Mouse (Mus musculus) ES-CJ7 (cell line): Measurements from ENCODE around the gene Gmip.

Source experiments
- DNase-seq: peaks from one replicate; pipeline ENCODE4 v3.0.0; 2011; ENCODE audit warnings: low read depth, low spot score

Gene Gmip

GRCm38 (mm10) chr8:69808094-69808863 lies at the start of gene Gmip:
Gene Gmip, plus strand, starts transcription at chr8:69808679.
- peak; percentile 79 for DNase-seq

DNA sequence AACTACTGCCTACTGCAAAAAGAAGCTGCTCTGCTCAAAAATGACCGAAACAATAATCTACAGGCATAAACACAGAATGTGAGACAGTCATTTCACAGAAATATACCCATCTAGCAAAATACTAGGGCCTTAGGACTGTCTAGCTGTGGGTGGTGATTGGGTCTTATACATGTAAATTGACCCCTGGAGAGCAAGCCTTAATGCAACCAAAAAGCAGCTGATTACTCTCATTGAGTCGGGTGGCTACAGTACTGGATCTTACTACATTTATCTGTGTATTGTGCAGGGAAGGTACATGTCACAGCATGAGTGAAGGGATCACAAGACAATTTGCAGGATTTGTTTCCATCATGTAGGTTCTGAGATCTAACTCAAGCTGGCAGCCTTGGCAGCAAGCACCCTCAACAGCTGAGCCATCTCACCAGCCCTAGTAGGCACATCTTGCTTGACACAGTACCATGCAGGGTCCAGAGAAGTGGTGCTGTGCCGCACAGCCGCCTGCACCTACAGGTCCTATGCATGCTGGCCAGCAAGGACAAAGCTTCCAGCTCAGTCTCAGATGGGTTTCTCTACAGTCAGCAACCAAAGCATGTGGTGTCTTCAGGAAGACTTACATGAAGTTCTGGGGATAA lies 46.5 kb upstream of the Gmip start:
- DNase-seq = peak; percentile 62

GRCm38 (mm10) chr8:69771221-69771620 lies 37.3 kb upstream of the Gmip start:
- no peak for DNase-seq

GRCm38 (mm10) chr8:69772106-69772505 lies 36.4 kb upstream of the Gmip start:
- DNase-seq = no peak

- peak; percentile 100 for DNase-seq
Measured at GRCm38 (mm10) chr8:69774503-69775148, 33.9 kb upstream of the Gmip start, which contains the start of gene Gm20422. Gene Gm20422, minus strand, starts transcription at chr8:69774886.

DNA sequence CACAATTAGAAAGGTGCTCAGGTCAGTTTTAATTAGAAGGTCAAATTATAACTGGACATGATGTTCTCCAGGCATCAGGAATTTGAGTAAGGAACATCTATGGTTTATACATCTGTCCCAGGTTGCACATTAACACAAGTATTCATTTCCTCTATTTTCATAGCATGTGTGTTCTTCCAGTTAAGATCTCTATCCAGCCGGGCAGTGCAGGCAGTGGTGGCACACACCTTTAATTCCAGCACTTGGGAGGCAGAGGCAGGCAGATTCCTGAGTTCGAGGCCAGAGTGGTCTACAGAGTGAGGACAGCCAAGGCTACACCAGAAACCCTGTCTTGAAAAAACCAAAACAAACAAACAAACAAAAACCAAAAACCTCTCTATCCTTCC lies 33.3 kb upstream of the Gmip start:
- no peak for DNase-seq

DNA sequence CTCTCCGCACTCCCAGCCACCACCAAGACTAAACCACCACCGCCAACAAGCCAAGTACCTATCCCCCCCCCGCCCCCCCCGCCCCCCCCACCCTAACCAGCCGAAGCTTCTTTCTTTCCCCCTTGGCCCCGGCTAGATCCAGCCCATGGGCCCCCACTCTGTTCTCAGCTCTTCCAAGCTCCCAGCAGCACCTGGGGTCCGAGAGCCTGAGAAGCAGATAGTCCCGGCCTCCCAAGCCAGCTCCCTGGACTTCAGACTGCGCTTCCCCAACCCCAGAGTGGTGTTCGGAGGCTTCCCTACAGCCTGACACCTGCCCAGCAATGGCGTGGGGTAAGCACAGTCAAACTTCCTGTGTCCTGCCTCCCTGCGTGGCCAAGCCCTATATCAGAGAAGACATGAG lies 31.4 kb upstream of the Gmip start:
- DNase-seq = peak; percentile 73

DNA sequence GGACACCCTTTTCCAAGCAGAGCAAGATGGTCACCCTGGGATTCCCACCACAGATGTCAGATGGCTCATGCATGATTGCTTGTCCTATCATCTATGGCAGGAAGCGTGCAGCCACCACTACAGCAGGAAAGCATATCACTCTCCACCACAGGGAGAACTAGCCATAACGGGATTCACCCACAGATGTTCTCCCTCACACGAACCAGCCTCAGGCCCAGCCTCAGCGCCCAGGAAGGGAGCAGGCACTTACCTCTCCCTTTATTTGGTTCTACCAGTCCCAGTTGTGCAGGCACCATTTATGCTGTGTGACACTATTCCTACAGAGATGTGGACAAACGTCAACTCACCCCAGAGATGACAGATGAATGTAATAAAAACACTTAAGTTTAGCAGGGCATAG lies 19.4 kb upstream of the Gmip start:
- no peak for DNase-seq

DNA sequence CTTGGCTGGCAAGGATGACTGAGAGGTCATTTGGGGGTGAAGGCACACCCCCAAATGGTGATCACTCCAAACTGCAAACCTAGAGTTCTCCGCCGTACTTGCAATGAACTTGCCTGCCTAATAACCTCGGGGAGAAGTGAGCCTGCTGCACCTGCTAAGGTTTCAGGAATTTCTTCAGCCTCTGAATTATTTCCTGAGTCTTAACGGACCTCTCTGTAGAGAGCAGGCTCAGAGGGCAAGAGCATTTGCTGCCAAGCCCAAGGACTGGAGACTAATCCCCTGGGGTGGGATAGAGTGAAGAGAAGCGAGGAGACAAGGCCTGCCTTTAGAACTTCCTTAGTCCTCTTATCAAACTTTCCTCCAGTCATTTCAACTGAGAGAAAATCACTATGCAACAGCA lies 18.7 kb upstream of the Gmip start:
- no peak for DNase-seq

GRCm38 (mm10) chr8:69790364-69790763 lies 18.1 kb upstream of the Gmip start:
- DNase-seq = no peak

DNA sequence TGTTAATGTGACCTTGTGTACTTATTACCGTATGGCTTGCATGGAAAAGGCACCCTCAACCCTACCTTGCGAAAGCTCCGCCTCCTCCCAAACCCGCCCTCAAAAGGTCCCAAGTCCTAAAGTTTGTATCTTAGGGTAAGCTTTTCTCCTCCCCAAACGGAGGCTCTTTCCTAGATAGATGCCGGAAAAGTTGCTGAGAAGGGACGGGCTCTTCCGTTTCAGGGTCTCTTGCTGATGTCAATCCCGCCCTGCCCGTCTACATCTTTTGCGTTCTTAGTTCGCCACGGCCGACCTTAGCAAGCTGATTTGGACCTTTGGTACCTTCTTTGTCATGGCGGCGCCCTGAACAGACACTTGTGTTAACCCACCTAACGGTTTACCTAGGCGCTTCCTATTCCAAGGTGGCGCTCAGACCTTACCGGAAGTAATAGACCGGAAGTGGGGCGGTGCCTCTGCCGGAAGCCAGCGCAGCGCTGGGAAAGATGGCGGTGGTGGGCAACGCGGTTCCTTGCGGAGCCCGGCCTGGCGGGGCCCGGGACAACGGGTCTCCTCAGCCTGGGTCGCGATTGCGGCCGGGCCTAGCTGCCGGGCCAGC lies 17.6 kb upstream of the Gmip start, which contains the start of the genes Atp13a1 and Zfp866:
Gene Atp13a1 (plus strand): TSS at position 391 of the 595 bp plus-strand sequence.
Gene Zfp866 (minus strand): TSS at position 406 of the 595 bp plus-strand sequence.
- DNase-seq = peak; percentile 96

DNA sequence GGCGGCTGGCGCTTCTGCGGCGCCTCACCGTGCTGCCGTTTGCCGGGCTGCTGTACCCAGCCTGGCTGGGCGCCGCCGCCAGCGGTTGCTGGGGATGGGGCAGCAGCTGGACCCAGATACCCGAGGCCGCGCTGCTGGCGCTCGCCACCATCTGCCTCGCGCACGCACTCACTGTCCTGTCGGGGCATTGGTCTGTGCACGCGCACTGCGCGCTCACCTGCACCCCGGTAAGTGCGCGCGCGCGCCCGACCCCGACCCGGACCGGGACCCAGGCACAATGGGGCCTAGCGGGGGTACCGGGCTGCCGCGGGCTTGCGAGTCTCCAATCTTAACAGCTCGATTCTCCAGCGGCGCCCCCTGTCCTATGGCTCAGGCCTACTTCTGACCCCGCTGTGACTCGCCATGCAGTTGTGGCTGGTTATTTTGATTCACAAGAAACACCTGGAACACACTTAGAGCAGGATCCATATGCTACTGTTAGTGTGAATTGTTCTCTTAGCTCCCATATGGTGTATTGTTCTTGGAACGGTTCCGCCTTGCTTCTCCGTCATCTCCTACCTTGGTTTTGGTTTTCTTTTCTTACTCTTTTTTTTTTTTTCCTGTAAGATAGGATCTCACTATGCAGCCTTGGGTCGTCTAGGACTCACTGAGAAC lies 16.9 kb upstream of the Gmip start:
- DNase-seq = peak; percentile 65

DNA sequence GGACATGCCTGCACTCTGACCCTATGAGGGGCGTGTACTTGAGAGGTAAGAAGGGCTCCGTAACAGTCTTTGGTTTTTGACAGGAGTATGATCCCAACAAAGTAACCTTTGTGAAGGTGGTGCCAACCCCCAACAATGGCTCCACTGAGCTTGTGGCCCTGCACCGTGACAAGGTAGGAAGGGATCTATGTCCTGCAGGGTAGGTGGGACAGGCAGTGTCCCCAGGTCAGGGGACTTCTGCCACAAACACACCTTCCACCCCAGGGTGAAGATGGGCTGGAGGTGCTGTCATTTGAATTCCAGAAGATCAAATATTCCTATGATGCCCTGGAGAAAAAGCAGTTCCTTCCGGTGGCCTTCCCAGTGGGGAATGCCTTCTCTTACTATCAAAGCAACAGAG lies 14.8 kb upstream of the Gmip start:
- DNase-seq = no peak

DNA sequence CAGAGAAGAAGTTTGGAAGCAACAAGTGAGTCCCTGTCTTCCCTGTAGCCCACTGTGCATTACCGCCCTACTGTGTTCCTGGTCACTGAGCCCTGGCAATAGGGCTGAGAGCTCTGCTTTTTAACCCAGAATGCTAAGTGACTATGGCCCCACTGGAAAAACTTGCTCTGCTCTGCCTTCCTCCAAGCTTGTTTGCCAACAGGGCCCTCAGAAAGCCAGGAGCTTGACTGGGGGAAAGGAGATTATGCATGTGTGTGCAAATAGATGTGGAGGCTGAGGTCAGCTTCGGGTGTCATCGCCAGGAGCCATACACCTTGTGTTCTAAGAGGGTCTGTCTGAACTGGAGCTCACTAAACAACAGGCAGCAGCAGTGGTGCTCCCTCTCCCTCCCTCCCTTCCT lies 14.4 kb upstream of the Gmip start:
- DNase-seq = no peak

GRCm38 (mm10) chr8:69794901-69795300 lies 13.6 kb upstream of the Gmip start:
- DNase-seq = no peak

DNA sequence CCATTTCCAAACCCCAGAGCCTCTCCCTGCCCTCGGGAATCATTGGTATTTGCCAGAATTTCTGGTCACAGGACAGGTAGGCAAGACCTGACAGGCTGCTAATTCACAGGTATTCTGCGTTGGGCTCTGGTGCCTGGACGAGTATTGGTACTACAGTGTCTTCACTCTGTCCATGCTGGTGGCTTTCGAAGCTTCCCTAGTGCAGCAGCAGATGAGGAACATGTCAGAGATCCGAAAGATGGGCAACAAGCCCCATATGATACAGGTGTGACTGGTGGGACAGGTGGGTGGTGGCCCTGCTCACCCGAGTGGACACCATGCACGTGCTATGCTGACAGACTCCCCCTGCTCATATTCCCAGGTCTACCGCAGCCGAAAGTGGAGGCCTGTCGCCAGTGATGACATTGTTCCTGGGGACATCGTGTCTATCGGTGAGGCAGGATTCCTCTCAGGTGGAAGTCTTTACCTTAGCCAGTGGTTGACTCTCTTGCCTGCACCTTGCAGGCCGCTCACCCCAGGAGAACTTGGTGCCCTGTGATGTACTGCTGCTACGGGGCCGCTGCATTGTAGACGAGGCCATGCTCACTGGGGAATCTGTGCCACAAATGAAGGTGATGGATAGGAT lies 11.6 kb upstream of the Gmip start:
- DNase-seq = no peak

GRCm38 (mm10) chr8:69797661-69798060 lies 10.8 kb upstream of the Gmip start:
- no peak for DNase-seq

DNA sequence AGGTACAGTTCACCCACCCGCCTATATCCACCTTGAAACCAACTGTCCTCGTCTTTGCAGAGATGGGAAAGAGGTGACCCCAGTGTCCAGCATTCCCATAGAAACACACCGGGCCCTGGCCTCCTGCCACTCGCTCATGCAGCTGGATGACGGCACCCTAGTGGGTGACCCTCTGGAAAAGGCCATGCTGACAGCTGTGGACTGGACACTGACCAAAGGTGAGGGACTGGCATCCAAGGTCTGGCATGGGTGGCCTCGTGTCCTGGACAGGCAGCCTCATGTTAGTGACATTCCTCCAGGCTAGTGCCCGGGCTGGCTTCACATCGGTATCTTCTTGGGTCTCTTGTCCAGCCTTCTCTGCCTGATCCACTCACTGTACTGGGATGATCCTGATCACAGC lies 9.2 kb upstream of the Gmip start:
- no peak for DNase-seq

GRCm38 (mm10) chr8:69799946-69800345 lies 8.5 kb upstream of the Gmip start:
- no peak for DNase-seq

DNA sequence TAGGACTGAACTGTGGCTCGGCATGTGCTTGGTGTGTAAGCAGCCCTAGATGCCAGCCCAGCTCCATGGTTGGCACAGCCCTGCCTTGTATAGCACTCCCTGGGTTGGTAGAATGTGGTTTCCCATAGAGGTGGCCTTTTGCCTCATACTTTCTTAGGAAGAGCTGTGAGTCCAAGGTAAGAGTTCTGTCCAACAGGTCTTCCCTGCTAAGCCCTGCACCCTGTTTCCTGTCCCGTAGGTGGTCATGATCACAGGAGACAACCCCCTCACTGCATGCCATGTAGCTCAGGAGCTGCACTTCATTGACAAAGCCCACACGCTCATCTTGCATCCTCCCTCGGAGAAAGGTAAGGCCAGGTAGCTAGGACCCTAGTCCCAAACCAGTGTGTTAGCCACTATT lies 6.7 kb upstream of the Gmip start:
- DNase-seq = no peak

- no peak for DNase-seq
Measured at GRCm38 (mm10) chr8:69802216-69802615, 6.3 kb upstream of the Gmip start.
